Mouse (Mus musculus): ENCODE data around the gene Hps6.

Hps6 gene

GRCm38 (mm10) chr19:46029652-46030051 lies 26.3 kb downstream of the Hps6 start:
- DNase-seq (ENCODE audit: low spot score): no peak

GRCm38 (mm10) chr19:46030196-46030983 lies 27.1 kb downstream of the Hps6 start:
- DNase-seq (ENCODE audit: low spot score): no peak

- no peak for DNase-seq (ENCODE audit: low spot score)
Measured at GRCm38 (mm10) chr19:46031689-46032432, 28.6 kb downstream of the Hps6 start.

- no peak for DNase-seq (ENCODE audit: low spot score)
Measured at GRCm38 (mm10) chr19:46032731-46033510, 29.6 kb downstream of the Hps6 start.

GRCm38 (mm10) chr19:46033911-46034310 lies 30.6 kb downstream of the Hps6 start:
- no peak for DNase-seq (ENCODE audit: low spot score)

- DNase-seq (ENCODE audit: low spot score): no peak
Measured at GRCm38 (mm10) chr19:46035971-46036370, 32.7 kb downstream of the Hps6 start.

- no peak for DNase-seq (ENCODE audit: low spot score)
Measured at GRCm38 (mm10) chr19:46036477-46037242, 33.4 kb downstream of the Hps6 start.

GRCm38 (mm10) chr19:46037243-46037924 lies 34.1 kb downstream of the Hps6 start:
- peak; percentile 29 for DNase-seq (ENCODE audit: low spot score)

GRCm38 (mm10) chr19:46037925-46038850 lies 34.9 kb downstream of the Hps6 start:
- DNase-seq (ENCODE audit: low spot score): no peak

- peak; percentile 25 for DNase-seq (ENCODE audit: low spot score)
Measured at GRCm38 (mm10) chr19:46038851-46039260, 35.5 kb downstream of the Hps6 start.

- peak; percentile 92 for DNase-seq (ENCODE audit: low spot score)
Measured at GRCm38 (mm10) chr19:46039478-46039877, 36.2 kb downstream of the Hps6 start.

GRCm38 (mm10) chr19:46040149-46040902 lies 37.0 kb downstream of the Hps6 start:
- no peak for DNase-seq (ENCODE audit: low spot score)

GRCm38 (mm10) chr19:46041299-46041932 lies 38.1 kb downstream of the Hps6 start:
- DNase-seq (ENCODE audit: low spot score): no peak

GRCm38 (mm10) chr19:46041933-46042475 lies 38.7 kb downstream of the Hps6 start:
- DNase-seq (ENCODE audit: low spot score): peak; percentile 39

- peak; percentile 35 for DNase-seq (ENCODE audit: low spot score)
Measured at GRCm38 (mm10) chr19:46042476-46043011, 39.2 kb downstream of the Hps6 start.

GRCm38 (mm10) chr19:46043380-46043779 lies 40.1 kb downstream of the Hps6 start:
- DNase-seq (ENCODE audit: low spot score): no peak

- DNase-seq (ENCODE audit: low spot score): peak; percentile 39
Measured at GRCm38 (mm10) chr19:46044271-46044992, 41.1 kb downstream of the Hps6 start, which contains the start of gene Pprc1. TSS of gene Pprc1 (plus strand) at chr19:46044886.
